Mouse (Mus musculus): ENCODE results near the gene Gm21876. TPM values are rescaled to one million over a fixed set of nuclear protein-coding genes. Genes with fewer than 3 reads are reported as not detected.
"Not testable (repeated sequence)": the region's sequence is repeated elsewhere in the genome, so short reads cannot be mapped to it uniquely, and the experiment has no call there.

Gm21876 gene
- not detected for total RNA-seq (2021)

- intact Hi-C loops (cut with DNase I), result no loop called here
- no peak for DNase-seq
Observed at GRCm38 (mm10) chrX:21175553-21175952, at the start of gene Gm21876. TSS of gene Gm21876 (minus strand) at chrX:21175653.

GRCm38 (mm10) chrX:21220422-21220821 lies 45.0 kb upstream of the Gm21876 start:
- DNase-seq, result no peak
- intact Hi-C loops (cut with DNase I), result no loop called here

- intact Hi-C loops (cut with DNase I); DNase-seq: not testable (repeated sequence)
Observed at GRCm38 (mm10) chrX:21146675-21147074, 28.8 kb downstream of the Gm21876 start.

Other genes starting within 250 kb of the Gm21876 start
- gene Cfp, start 244.1 kb downstream of the Gm21876 start, total RNA-seq (2021), result 10 to 100 TPM; 10.9 to 11.5 TPM
- 1 to 10 TPM; 9.6 to 9.9 TPM for gene Elk1, start 225.0 kb downstream of the Gm21876 start, total RNA-seq (2021)
- 10 to 100 TPM; 33.6 to 36.0 TPM for gene Uxt, start 213.6 kb downstream of the Gm21876 start, total RNA-seq (2021)
- 1 to 10 TPM; 3.5 to 3.6 TPM for gene Zfp182, start 113.3 kb downstream of the Gm21876 start, total RNA-seq (2021)
- gene Spaca5, start 107.2 kb downstream of the Gm21876 start, total RNA-seq (2021), result not detected
- under 1 TPM; 0.14 to 0.31 TPM for gene Zfp300, start 86.1 kb downstream of the Gm21876 start, total RNA-seq (2021)
- not detected for gene Ssxa1, start 59.8 kb downstream of the Gm21876 start, total RNA-seq (2021)